In genomic region chr16:23218313-23218712, GRCm38 (mm10) we compare ENCODE assay signal across 18 mouse cellular contexts. TPM values are rescaled to one million over a fixed set of nuclear protein-coding genes. Genes with fewer than 3 reads are reported as not detected.
DNase-seq lines count a peak whose midpoint lies in the region; ATAC-seq and TF ChIP-seq lines count a peak whose summit lies in the region.
"Had no signal": no experiment of that assay in that cellular context is flagged by ENCODE, and none has a peak within 500 bp of the region (broad histone marks: within the 10 kb centered on the region; RNA-seq: fewer than 3 reads in every experiment).

No protein-coding gene starts in this region.

- no peak for DNase-seq in heart, adult 2 months
- DNase-seq in lung, embryonic 14.5 days, result peak; percentile 78
- DNase-seq in lung, adult 18-20 months, result no peak
- peak; percentile 66 for DNase-seq in Muller cell, postnatal 12 days (ENCODE audit: inconsistent ontology term)
- peak; percentile 73 for DNase-seq in heart, postnatal 0 days (ENCODE audit: low spot score)
- DNase-seq in adrenal gland, postnatal 25 days, result no peak
- DNase-seq: cerebellum, adult 8-10 months; kidney, postnatal 36 days; layer of hippocampus, postnatal 36 days; left cerebral cortex, postnatal 4 days; right cerebral cortex, adult 18-20 months had no signal

- no peak for TF ChIP-seq POLR2A in heart, adult 2 months (IDR thresholded peaks at IDR 0.05; ENCODE audit: insufficient read depth, low read depth, low read length)

- no peak for TF ChIP-seq CTCF in heart, adult 2 months (IDR thresholded peaks at IDR 0.05)
- no peak for TF ChIP-seq CTCF in lung, embryonic 14.5 days (IDR thresholded peaks at IDR 0.05; ENCODE audit: low read depth)
- no peak for TF ChIP-seq CTCF in heart, postnatal 0 days (IDR thresholded peaks at IDR 0.05; ENCODE audit: low read depth)

- no peak for TF ChIP-seq EP300 in heart, adult 2 months (IDR thresholded peaks at IDR 0.05; ENCODE audit: insufficient read depth, low read depth, low read length)
- TF ChIP-seq EP300 in heart, postnatal 0 days (IDR thresholded peaks at IDR 0.05; ENCODE audit: low read depth), result 0 out of 2 replicates have a peak, but pooled peaks have one; percentile 65

- 0 out of 2 replicates have a peak, but pooled peaks cover 5% of the 10 kb centered on the region for H3K4me1 ChIP-seq in heart, embryonic 12.5 days (replicated peaks)
- H3K4me1 ChIP-seq in heart, adult 2 months (ENCODE audit: control insufficient read depth, insufficient read depth, low read length), result peaks cover 6% of the 10 kb centered on the region
- peaks cover 3% of the 10 kb centered on the region for H3K4me1 ChIP-seq in lung, embryonic 14.5 days (ENCODE audit: insufficient read depth)
- H3K4me1 ChIP-seq in heart, postnatal 0 days (ENCODE audit: control insufficient read depth, insufficient read depth), result no peaks in the 10 kb centered on the region
- H3K4me1 ChIP-seq: forebrain, embryonic 13.5 days; hindbrain, embryonic 10.5 days; midbrain, embryonic 12.5 days had no signal

- H3K27ac ChIP-seq in heart, embryonic 12.5 days (ENCODE audit: poor library complexity, severe bottlenecking), result no peak overlapping the region
- no peak overlapping the region for H3K27ac ChIP-seq in heart, adult 2 months
- no peak overlapping the region for H3K27ac ChIP-seq in lung, embryonic 14.5 days (ENCODE audit: low read depth)
- H3K27ac ChIP-seq in heart, postnatal 0 days (ENCODE audit: low read depth), result peak overlapping the region; percentile 32; the same call in 1 of the 2 replicates
- H3K27ac ChIP-seq: embryonic facial prominence, embryonic 13.5 days; forebrain, embryonic 13.5 days; hindbrain, embryonic 10.5 days; midbrain, embryonic 12.5 days had no signal

- no peak overlapping the region for H3K4me3 ChIP-seq in heart, embryonic 12.5 days
- H3K4me3 ChIP-seq in heart, adult 2 months, result no peak overlapping the region
- no peak overlapping the region for H3K4me3 ChIP-seq in lung, embryonic 14.5 days (ENCODE audit: low read depth, low read length)
- no peak overlapping the region for H3K4me3 ChIP-seq in heart, postnatal 0 days (ENCODE audit: low read depth, low read length)
- H3K4me3 ChIP-seq: embryonic facial prominence, embryonic 13.5 days; forebrain, embryonic 13.5 days; hindbrain, embryonic 10.5 days; midbrain, embryonic 12.5 days; myocyte had no signal

- peaks cover 11% of the 10 kb centered on the region for H3K27me3 ChIP-seq in heart, embryonic 12.5 days (replicated peaks)
- no peaks in the 10 kb centered on the region for H3K27me3 ChIP-seq in heart, adult 2 months (ENCODE audit: control insufficient read depth, insufficient read depth, low read length)
- no peaks in the 10 kb centered on the region for H3K27me3 ChIP-seq in lung, embryonic 14.5 days (ENCODE audit: insufficient read depth, low read length)
- no peaks in the 10 kb centered on the region for H3K27me3 ChIP-seq in heart, postnatal 0 days (ENCODE audit: control insufficient read depth, insufficient read depth, low read length)
- H3K27me3 ChIP-seq: embryonic facial prominence, embryonic 13.5 days; forebrain, embryonic 13.5 days had no signal

- no peaks in the 10 kb centered on the region for H3K9me3 ChIP-seq in heart, embryonic 12.5 days (replicated peaks)
- no peaks in the 10 kb centered on the region for H3K9me3 ChIP-seq in lung, embryonic 14.5 days (ENCODE audit: low read depth, low read length)
- H3K9me3 ChIP-seq in heart, postnatal 0 days (replicated peaks; ENCODE audit: control insufficient read depth, low read length), result no peaks in the 10 kb centered on the region
- H3K9me3 ChIP-seq: embryonic facial prominence, embryonic 13.5 days; forebrain, embryonic 13.5 days; hindbrain, embryonic 10.5 days; midbrain, embryonic 12.5 days had no signal

- WGBS in heart, embryonic 12.5 days, result 20% methylated on average over 7 of the region's 7 CpGs
- 36% methylated on average over 7 of the region's 7 CpGs for WGBS in heart, adult 2 months
- 16% methylated on average over 7 of the region's 7 CpGs for WGBS in lung, embryonic 14.5 days
- WGBS in heart, postnatal 0 days, result 29% methylated on average over 7 of the region's 7 CpGs

- H3K4me2 ChIP-seq in heart, embryonic 12.5 days, result no peak overlapping the region
- H3K4me2 ChIP-seq in lung, embryonic 14.5 days, result no peak overlapping the region
- no peak overlapping the region for H3K4me2 ChIP-seq in heart, postnatal 0 days (ENCODE audit: low read depth, low read length)
- H3K4me2 ChIP-seq: embryonic facial prominence, embryonic 13.5 days; forebrain, embryonic 13.5 days; midbrain, embryonic 12.5 days had no signal

- H3K9ac ChIP-seq in heart, embryonic 12.5 days, result no peak overlapping the region
- H3K9ac ChIP-seq in heart, adult 2 months (ENCODE audit: low read depth, low read length), result no peak overlapping the region
- H3K9ac ChIP-seq in lung, embryonic 14.5 days, result no peak overlapping the region
- H3K9ac ChIP-seq in heart, postnatal 0 days (replicated peaks; ENCODE audit: low read depth, low read length), result no peak overlapping the region
- H3K9ac ChIP-seq: embryonic facial prominence, embryonic 13.5 days; forebrain, embryonic 13.5 days; midbrain, embryonic 12.5 days had no signal

- H3K79me2 ChIP-seq in heart, adult 2 months (replicated peaks; ENCODE audit: control insufficient read depth, insufficient read depth, low read length), result no peaks in the 10 kb centered on the region

- H3K36me3 ChIP-seq in heart, embryonic 12.5 days, result no peaks in the 10 kb centered on the region
- H3K36me3 ChIP-seq in heart, adult 2 months (ENCODE audit: control insufficient read depth, insufficient read depth, low read length), result no peaks in the 10 kb centered on the region
- no peaks in the 10 kb centered on the region for H3K36me3 ChIP-seq in lung, embryonic 14.5 days (ENCODE audit: insufficient read depth)
- no peaks in the 10 kb centered on the region for H3K36me3 ChIP-seq in heart, postnatal 0 days (replicated peaks; ENCODE audit: control insufficient read depth, insufficient read depth, low read length)
- H3K36me3 ChIP-seq: embryonic facial prominence, embryonic 13.5 days; hindbrain, embryonic 10.5 days; midbrain, embryonic 12.5 days had no signal

- ATAC-seq in heart, embryonic 12.5 days (ENCODE audit: insufficient number of reproducible peaks, low FRiP score), result peak; percentile 86
- peak; percentile 53; the same call in 1 of the 2 replicates for ATAC-seq in lung, embryonic 14.5 days (ENCODE audit: insufficient read depth)
- ATAC-seq in heart, postnatal 0 days (ENCODE audit: insufficient read depth, low read depth), result peak; percentile 77
- ATAC-seq: forebrain, embryonic 13.5 days; inflammation-experienced regulatory T-cells, adult 6 months had no signal

- intact Hi-C loops in heart, adult 2 months (cut with DNase I), result no loop called here

RNA-seq across cellular contexts. Expression of gene St6gal1, which starts 6.2 kb away (rescaled TPM):
- polyA plus RNA-seq in heart, embryonic 12.5 days (2016; fragmentation: Nextera tagmentation; extraction: Ambion mirVana), result 18.9 and 21.9 TPM in 2 replicates
- 1 to 10 TPM; 8.4 to 9.9 TPM for total RNA-seq in heart, adult 2 months (2021)
- 6.0 and 9.9 TPM in 2 replicates for polyA plus RNA-seq in heart, adult 2 months (2012; rRNA removed)
- polyA plus RNA-seq in lung, embryonic 14.5 days (2014; fragmentation: Nextera tagmentation; extraction: Ambion mirVana), result 58.8 and 60.3 TPM in 2 replicates
- total RNA-seq in heart, postnatal 0 days (2014; rRNA removed; ENCODE audit: low replicate concordance), result 23.5 and 34.4 TPM in 2 replicates
- 8.8 and 10.0 TPM in 2 replicates for polyA plus RNA-seq in heart, postnatal 0 days (2015; fragmentation: Nextera tagmentation; extraction: Ambion mirVana)
- total RNA-seq in adrenal gland, postnatal 25 days (2021), result 48.4 and 50.5 TPM in 2 replicates

Comparison
In these comparisons a context has a peak if more than half of its experiments do, and no peak if none do; other contexts are left out.
1. DNase-seq: peak in lung, embryonic 14.5 days (single experiment), Muller cell, postnatal 12 days (single experiment) and heart, postnatal 0 days (single experiment); none in heart, adult 2 months (0 of 2), lung, adult 18-20 months (0 of 2) and adrenal gland, postnatal 25 days (single experiment).
2. Peak in every context shown above with its lines, with median percentiles within 50 percentile points of each other: ATAC-seq.